Mouse (Mus musculus): ENCODE measurements around the gene Tagln2. TPM values are rescaled to one million over a fixed set of nuclear protein-coding genes. Genes with fewer than 3 reads are reported as not detected.

Tagln2 gene
- polyA plus RNA-seq, 1 experiment from 2014 or later, result 93.6 TPM

- Histone ChIP-seq H3K36me3 (ENCODE audit: control insufficient read depth, insufficient read depth, low read length) (no peaks in the 10 kb centered on the region), H3K4me1 (ENCODE audit: control insufficient read depth, insufficient read depth, low read length) (peaks cover 17% of the 10 kb centered on the region), H3K9ac (ENCODE audit: low read length) (peak overlapping the region; percentile 51; the same call in 1 of the 2 replicates), H3K27ac (ENCODE audit: low read depth, low read length) (no peak overlapping the region), H3K9me3 (ENCODE audit: control insufficient read depth, low read length) (no peaks in the 10 kb centered on the region), H3K27me3 (ENCODE audit: control insufficient read depth, insufficient read depth, low read length) (no peaks in the 10 kb centered on the region), H3K4me2 (ENCODE audit: low read depth) (peak overlapping the region; percentile 58; the same call in 1 of the 2 replicates), H3K4me3 (ENCODE audit: low read depth, low read length) (no peak overlapping the region)
- WGBS, result 65% methylated on average over 7 of the region's 7 CpGs
- DNase-seq (ENCODE audit: low spot score) (no peak), ATAC-seq (ENCODE audit: insufficient read depth, low FRiP score, low TSS enrichment) (no peak)
Observed at GRCm38 (mm10) chr1:172551009-172551408, 51.2 kb downstream of the Tagln2 start.

- Histone ChIP-seq H3K27me3 (ENCODE audit: control insufficient read depth, insufficient read depth, low read length) (no peaks in the 10 kb centered on the region), H3K4me3 (ENCODE audit: low read depth, low read length) (no peak overlapping the region), H3K27ac (ENCODE audit: low read depth, low read length) (no peak overlapping the region), H3K4me2 (ENCODE audit: low read depth) (no peak overlapping the region), H3K9me3 (ENCODE audit: control insufficient read depth, low read length) (no peaks in the 10 kb centered on the region), H3K9ac (ENCODE audit: low read length) (no peak overlapping the region), H3K4me1 (ENCODE audit: control insufficient read depth, insufficient read depth, low read length) (peaks cover 17% of the 10 kb centered on the region), H3K36me3 (ENCODE audit: control insufficient read depth, insufficient read depth, low read length) (no peaks in the 10 kb centered on the region)
- ATAC-seq (ENCODE audit: insufficient read depth, low FRiP score, low TSS enrichment), result no peak
- no peak for DNase-seq (ENCODE audit: low spot score)
- 48% methylated on average over 1 of the region's 1 CpGs for whole genome bisulfite sequencing
Observed at GRCm38 (mm10) chr1:172552623-172553022, 52.8 kb downstream of the Tagln2 start.

DNA sequence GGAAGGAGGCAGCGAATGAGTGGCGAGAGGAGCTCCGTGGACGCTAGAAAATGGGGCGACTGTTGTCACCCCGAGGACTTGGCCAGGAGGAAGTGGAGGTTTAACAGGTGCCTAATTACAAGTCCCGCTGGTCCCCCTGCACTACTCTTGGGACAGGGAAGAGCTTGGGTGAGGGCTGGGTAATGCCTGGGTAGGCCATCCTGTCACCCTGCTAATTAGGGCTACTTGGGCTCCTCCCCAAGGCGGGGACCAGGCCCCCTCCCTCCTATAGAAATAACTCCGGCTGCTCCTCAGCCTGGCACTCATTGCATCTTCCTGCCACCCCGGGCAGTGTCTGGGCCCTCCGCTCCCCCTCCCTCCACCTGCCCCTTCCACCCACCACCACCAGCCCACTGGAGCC, 55.8 kb downstream of the Tagln2 start, which contains the start of gene Vsig8:
TSS of gene Vsig8 (plus strand) at position 301 of the 400 bp plus-strand sequence.
- Histone ChIP-seq H3K36me3 (ENCODE audit: control insufficient read depth, insufficient read depth, low read length) (no peaks in the 10 kb centered on the region), H3K9ac (ENCODE audit: low read length) (no peak within 1 kb of the TSS), H3K27ac (ENCODE audit: low read depth, low read length) (no peak within 1 kb of the TSS), H3K4me1 (ENCODE audit: control insufficient read depth, insufficient read depth, low read length) (peaks cover 3% of the 10 kb centered on the region), H3K4me3 (ENCODE audit: low read depth, low read length) (no peak within 1 kb of the TSS), H3K4me2 (ENCODE audit: low read depth) (no peak within 1 kb of the TSS), H3K9me3 (ENCODE audit: control insufficient read depth, low read length) (no peaks in the 10 kb centered on the region), H3K27me3 (ENCODE audit: control insufficient read depth, insufficient read depth, low read length) (peaks cover 3% of the 10 kb centered on the region; the same call in 1 of the 2 replicates)
- 73% methylated on average over 11 of the region's 11 CpGs for WGBS
- ATAC-seq (ENCODE audit: insufficient read depth, low FRiP score, low TSS enrichment) (no peak), DNase-seq (ENCODE audit: low spot score) (no peak)

Other genes starting within 250 kb of the Tagln2 start
- gene Atp1a4, start 241.6 kb upstream of the Tagln2 start, polyA plus RNA-seq (2014; fragmentation: Nextera tagmentation; extraction: Ambion mirVana), result not detected in 2 replicates
- 121 and 142 TPM in 2 replicates for gene Igsf8, start 238.4 kb upstream of the Tagln2 start, polyA plus RNA-seq (2014; fragmentation: Nextera tagmentation; extraction: Ambion mirVana)
- gene Atp1a2, start 202.0 kb upstream of the Tagln2 start, polyA plus RNA-seq (2014; fragmentation: Nextera tagmentation; extraction: Ambion mirVana), result 1.3 and 1.6 TPM in 2 replicates
- gene Kcnj9, start 170.7 kb upstream of the Tagln2 start, polyA plus RNA-seq (2014; fragmentation: Nextera tagmentation; extraction: Ambion mirVana), result 0.30 and 0.84 TPM in 2 replicates
- gene Kcnj10, start 158.8 kb upstream of the Tagln2 start, polyA plus RNA-seq (2014; fragmentation: Nextera tagmentation; extraction: Ambion mirVana), result 0.85 and 0.93 TPM in 2 replicates
- 14.2 and 15.1 TPM in 2 replicates for gene Pigm, start 123.5 kb upstream of the Tagln2 start, polyA plus RNA-seq (2014; fragmentation: Nextera tagmentation; extraction: Ambion mirVana)
- gene Slamf9, start 24.7 kb upstream of the Tagln2 start, polyA plus RNA-seq (2014; fragmentation: Nextera tagmentation; extraction: Ambion mirVana), result 0.17 TPM in 1 of 2 replicates, not detected in the other
- gene Igsf9, start 18.3 kb upstream of the Tagln2 start, polyA plus RNA-seq (2014; fragmentation: Nextera tagmentation; extraction: Ambion mirVana), result 45.9 and 59.3 TPM in 2 replicates
- 1.7 and 2.5 TPM in 2 replicates for gene Cfap45, start 20.8 kb downstream of the Tagln2 start, polyA plus RNA-seq (2014; fragmentation: Nextera tagmentation; extraction: Ambion mirVana)
- 0.15 TPM in 1 of 2 replicates, not detected in the other for gene Vsig8, start 55.9 kb downstream of the Tagln2 start, polyA plus RNA-seq (2014; fragmentation: Nextera tagmentation; extraction: Ambion mirVana)
- not detected in 2 replicates for gene Slamf8, start 90.5 kb downstream of the Tagln2 start, polyA plus RNA-seq (2014; fragmentation: Nextera tagmentation; extraction: Ambion mirVana)
- 0.27 and 0.31 TPM in 2 replicates for gene Fcrl6, start 102.5 kb downstream of the Tagln2 start, polyA plus RNA-seq (2014; fragmentation: Nextera tagmentation; extraction: Ambion mirVana)
- gene Dusp23, start 132.9 kb downstream of the Tagln2 start, polyA plus RNA-seq (2014; fragmentation: Nextera tagmentation; extraction: Ambion mirVana), result 20.4 and 20.6 TPM in 2 replicates
- gene Crp, start 198.0 kb downstream of the Tagln2 start, polyA plus RNA-seq (2014; fragmentation: Nextera tagmentation; extraction: Ambion mirVana), result 3.8 and 4.0 TPM in 2 replicates